Mouse (Mus musculus): ENCODE measurements around the gene Ruvbl2. TPM values are rescaled to one million over a fixed set of nuclear protein-coding genes. Genes with fewer than 3 reads are reported as not detected.

Gene Ruvbl2
- polyA plus RNA-seq, 1 experiment = 244 TPM

DNA sequence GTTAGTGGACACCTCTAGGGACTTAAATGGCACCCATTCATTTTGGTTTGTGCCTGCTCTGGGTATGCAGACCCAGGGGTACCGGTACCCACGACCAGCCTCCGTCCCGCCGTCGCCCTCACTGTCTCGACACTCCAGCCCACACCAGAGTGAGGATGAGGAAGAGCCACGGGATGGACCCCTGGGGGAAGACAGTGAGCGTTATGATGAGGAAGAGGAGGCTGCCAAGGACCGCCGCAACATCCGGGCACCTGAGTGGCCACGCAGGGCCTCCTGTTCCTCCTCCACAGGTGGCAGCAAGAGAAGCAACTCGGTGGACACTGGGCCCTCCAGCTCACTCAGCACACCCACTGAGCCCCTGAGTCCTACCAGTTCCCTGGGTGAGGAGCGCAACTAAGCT lies 17.1 kb upstream of the Ruvbl2 start:
- no peak for TF ChIP-seq GATA1 (IDR thresholded peaks at IDR 0.05; ENCODE audit: borderline replicate concordance, low read length)
- H3K4me1 ChIP-seq = peaks cover 34% of the 10 kb centered on the region
- peak overlapping the region; percentile 59 for H3K4me3 ChIP-seq (replicated peaks)

DNA sequence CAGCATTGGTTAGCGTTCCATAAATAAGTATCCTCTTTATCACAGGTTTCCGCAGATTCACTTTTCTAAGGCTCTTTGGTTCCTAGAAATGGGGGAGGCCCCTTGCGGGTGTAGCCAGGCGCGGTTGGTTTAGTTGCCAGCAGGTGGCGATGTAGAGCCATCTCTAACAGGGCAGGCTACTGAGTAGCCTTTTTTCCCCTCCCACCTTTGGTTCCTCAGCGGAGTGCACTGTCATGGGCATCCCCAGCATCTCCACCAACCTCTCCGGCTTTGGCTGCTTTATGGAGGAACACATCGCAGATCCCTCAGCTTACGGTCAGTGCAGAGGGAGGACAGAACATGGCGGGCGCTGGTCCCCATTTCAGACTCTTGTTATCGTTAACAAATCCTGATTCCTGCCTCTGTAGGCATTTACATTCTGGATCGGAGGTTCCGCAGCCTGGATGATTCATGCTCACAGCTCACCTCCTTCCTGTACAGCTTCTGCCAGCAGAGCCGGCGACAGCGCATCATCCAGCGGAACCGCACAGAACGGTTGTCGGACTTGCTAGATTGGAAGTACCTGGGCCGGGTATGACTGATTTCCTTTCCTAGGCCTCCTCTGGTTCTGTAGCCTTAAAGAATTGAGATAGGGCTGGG lies 13.6 kb upstream of the Ruvbl2 start:
- H3K9me3 ChIP-seq = no peaks in the 10 kb centered on the region
- peaks cover 78% of the 10 kb centered on the region for H3K36me3 ChIP-seq (replicated peaks; ENCODE audit: low read length)
- no peaks in the 10 kb centered on the region for H3K27me3 ChIP-seq (replicated peaks)
- H3K4me1 ChIP-seq = peaks cover 26% of the 10 kb centered on the region
- TF ChIP-seq GATA1 (IDR thresholded peaks at IDR 0.05; ENCODE audit: borderline replicate concordance, low read length) = no peak
- no peak for TF ChIP-seq FLI1 (IDR thresholded peaks at IDR 0.05; ENCODE audit: low read length)
- peak overlapping the region; percentile 70 for H3K4me3 ChIP-seq (replicated peaks)

More for the DNA sequence above, 17.1 kb upstream of the Ruvbl2 start:
- Histone ChIP-seq H3K27me3 (replicated peaks) (no peaks in the 10 kb centered on the region), H3K9me3 (no peaks in the 10 kb centered on the region), H3K36me3 (replicated peaks; ENCODE audit: low read length) (peaks cover 77% of the 10 kb centered on the region)

DNA sequence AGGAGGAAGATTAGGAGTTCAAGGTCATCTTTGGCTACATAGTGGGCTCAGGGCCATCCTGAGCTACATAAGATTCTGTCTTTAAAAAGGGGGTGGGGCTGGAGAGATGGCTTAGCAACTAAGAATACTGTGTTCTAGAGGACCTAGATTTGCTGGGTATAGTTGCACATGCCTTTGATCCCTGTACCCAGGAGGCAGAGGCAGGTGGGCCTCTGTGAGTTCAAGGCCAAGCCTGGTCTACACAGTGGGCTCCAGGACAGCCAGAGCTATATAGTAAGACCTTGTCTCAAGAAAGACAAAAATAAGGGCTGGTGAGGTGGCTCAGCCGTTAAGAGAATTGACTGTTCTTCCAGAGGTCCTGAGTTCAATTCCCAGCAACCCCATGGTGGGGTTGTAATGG lies 12.1 kb upstream of the Ruvbl2 start:
- TF ChIP-seq FLI1 (IDR thresholded peaks at IDR 0.05; ENCODE audit: low read length) (no peak), GATA1 (IDR thresholded peaks at IDR 0.05; ENCODE audit: borderline replicate concordance, low read length) (no peak)
- H3K4me1 ChIP-seq = peaks cover 19% of the 10 kb centered on the region
- H3K36me3 ChIP-seq (replicated peaks; ENCODE audit: low read length) = peaks cover 75% of the 10 kb centered on the region

DNA sequence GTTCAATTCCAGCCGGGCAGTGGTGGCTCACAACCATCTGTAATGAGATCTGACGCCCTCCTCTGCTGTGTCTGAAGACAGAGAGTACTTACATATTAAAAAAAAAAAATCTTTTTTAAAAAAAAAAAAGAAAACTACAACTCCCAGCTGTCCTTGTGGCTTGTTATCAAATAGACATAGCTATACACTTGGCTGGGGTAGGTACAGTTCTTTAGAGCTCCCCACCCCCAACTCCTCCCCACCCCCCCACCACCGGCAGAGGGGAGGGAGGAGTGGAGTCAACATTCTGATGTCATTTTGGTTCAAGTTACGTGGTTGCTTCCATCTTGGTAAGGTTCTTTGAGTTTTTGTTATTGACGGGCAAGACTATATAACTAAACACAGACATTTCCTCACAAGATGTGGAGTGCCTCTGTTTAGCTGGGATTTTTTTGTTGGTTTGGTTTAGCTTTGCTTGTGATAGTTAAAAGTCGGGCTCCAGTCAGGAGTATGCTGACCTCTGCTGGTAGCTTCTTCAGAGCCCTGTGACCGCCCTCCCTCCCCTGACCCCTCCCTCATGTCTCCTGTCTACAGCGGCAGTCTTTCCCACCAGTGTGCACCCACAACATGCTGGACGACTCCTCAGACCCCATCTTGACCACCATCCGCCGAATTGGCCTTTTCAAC lies 9.6 kb upstream of the Ruvbl2 start:
- Histone ChIP-seq H3K9me3 (no peaks in the 10 kb centered on the region), H3K36me3 (replicated peaks; ENCODE audit: low read length) (peaks cover 77% of the 10 kb centered on the region), H3K4me1 (peaks cover 15% of the 10 kb centered on the region), H3K27me3 (replicated peaks) (no peaks in the 10 kb centered on the region), H3K4me3 (replicated peaks) (no peak overlapping the region)
- TF ChIP-seq FLI1 (IDR thresholded peaks at IDR 0.05; ENCODE audit: low read length) (no peak), GATA1 (IDR thresholded peaks at IDR 0.05; ENCODE audit: borderline replicate concordance, low read length) (no peak)

More for the DNA sequence above, 12.1 kb upstream of the Ruvbl2 start:
- H3K4me3 ChIP-seq (replicated peaks) = no peak overlapping the region
- H3K9me3 ChIP-seq = no peaks in the 10 kb centered on the region
- no peaks in the 10 kb centered on the region for H3K27me3 ChIP-seq (replicated peaks)

- Histone ChIP-seq H3K4me3 (replicated peaks) (no peak overlapping the region), H3K9me3 (no peaks in the 10 kb centered on the region), H3K4me1 (peaks cover 11% of the 10 kb centered on the region), H3K27me3 (replicated peaks) (no peaks in the 10 kb centered on the region), H3K36me3 (replicated peaks; ENCODE audit: low read length) (peaks cover 75% of the 10 kb centered on the region)
- no peak for TF ChIP-seq FLI1 (IDR thresholded peaks at IDR 0.05; ENCODE audit: low read length)
- no peak for TF ChIP-seq GATA1 (IDR thresholded peaks at IDR 0.05; ENCODE audit: borderline replicate concordance, low read length)
These were observed 8.7 kb upstream of the Ruvbl2 start for GRCm38 (mm10) chr7:45446589-45446988.

DNA sequence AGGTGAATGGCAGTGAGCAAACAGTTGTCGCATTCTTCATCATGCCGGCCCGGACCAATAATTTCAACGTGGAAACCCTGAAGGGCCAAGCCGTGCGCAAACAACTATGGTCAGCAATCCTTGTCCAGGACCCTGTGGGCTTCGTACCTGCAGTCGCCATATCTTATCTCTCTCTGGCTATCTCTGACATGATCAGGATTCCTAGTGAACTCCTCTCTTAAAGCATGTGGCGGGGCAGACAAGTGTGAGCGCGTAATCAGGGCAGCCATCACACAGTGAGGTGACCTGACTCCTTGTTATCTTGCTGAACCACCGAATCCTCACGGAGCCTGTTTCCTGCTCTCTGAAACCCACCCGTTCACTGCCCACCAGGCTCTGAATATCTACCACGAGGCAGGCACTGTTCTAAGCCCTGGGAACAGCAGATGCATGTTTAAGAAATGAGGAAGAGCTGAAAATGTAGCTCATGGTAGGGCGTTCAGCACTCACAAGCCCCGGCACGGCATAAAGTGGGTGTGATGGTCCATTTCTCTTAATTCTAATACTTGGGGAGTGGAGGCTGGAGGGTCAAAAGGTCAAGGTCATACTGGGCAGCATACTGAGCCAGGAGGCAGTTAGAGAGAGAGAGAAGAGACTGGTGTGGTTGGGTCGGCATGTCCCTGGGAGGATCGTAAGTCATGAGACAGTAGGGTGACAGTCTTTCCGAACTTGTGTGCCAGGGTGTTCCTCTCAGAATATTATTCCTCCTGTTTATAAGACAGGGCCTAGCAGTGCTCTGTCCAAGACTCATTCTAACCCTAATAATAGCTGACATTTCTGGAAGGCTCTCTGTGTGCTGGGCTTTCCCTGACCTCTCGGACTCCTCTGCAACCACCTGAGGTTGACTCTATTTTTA lies 5.9 kb upstream of the Ruvbl2 start:
- H3K9me3 ChIP-seq = no peaks in the 10 kb centered on the region
- TF ChIP-seq FLI1 (IDR thresholded peaks at IDR 0.05; ENCODE audit: low read length) (no peak), GATA1 (IDR thresholded peaks at IDR 0.05; ENCODE audit: borderline replicate concordance, low read length) (no peak)
- peaks cover 4% of the 10 kb centered on the region for H3K4me1 ChIP-seq
- peaks cover 81% of the 10 kb centered on the region for H3K36me3 ChIP-seq (replicated peaks; ENCODE audit: low read length)
- H3K27me3 ChIP-seq (replicated peaks) = no peaks in the 10 kb centered on the region
- no peak overlapping the region for H3K4me3 ChIP-seq (replicated peaks)

DNA sequence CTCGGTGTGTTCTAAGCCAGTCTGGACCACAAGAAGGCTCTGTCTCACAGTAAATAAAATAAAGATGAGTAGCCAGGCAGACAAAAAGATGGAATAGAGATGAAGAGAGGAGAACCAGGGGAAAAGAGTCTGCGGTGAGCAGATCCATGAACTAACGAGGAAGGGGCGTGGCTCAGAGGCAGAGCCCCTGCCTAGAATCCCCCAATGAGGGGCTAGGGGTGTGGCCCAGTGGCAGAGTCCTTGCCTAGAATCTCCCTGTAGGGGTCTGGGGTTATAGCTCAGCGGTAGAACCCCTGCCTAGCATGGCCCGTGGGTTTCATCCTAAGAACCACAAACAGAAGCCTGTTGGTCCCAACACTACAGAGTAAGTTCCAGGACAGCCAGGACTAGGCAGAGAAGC lies 850 bp downstream of the Ruvbl2 start:
- peaks cover 61% of the 10 kb centered on the region for H3K36me3 ChIP-seq (replicated peaks; ENCODE audit: low read length)
- no peak overlapping the region for H3K4me3 ChIP-seq (replicated peaks)
- H3K9me3 ChIP-seq = no peaks in the 10 kb centered on the region
- H3K4me1 ChIP-seq = peaks cover 52% of the 10 kb centered on the region
- no peak for TF ChIP-seq FLI1 (IDR thresholded peaks at IDR 0.05; ENCODE audit: low read length)
- TF ChIP-seq GATA1 (IDR thresholded peaks at IDR 0.05; ENCODE audit: borderline replicate concordance, low read length) = no peak
- no peaks in the 10 kb centered on the region for H3K27me3 ChIP-seq (replicated peaks)

DNA sequence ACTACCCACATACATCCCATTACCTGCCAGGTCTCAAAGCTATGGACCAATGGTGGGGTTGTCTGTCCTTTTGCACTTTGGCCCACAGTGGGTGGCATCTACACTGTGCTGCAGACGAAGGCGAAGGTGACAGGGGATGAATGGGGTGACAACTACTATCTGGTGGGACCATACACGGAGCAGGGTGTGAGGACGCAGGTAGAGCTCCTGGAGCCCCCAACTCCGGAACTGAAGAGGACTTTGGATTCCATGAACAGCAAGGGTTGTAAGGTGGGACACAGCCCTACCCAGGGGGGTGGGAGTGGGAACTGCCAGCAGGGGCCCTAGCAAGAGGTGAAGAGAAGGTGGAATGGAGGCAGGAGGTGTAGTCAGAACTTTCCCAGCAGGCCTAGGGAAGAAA lies 1.5 kb downstream of the Ruvbl2 start:
- Histone ChIP-seq H3K27me3 (replicated peaks) (no peaks in the 10 kb centered on the region), H3K4me1 (peaks cover 58% of the 10 kb centered on the region), H3K4me3 (replicated peaks) (peak overlapping the region; percentile 99), H3K36me3 (replicated peaks; ENCODE audit: low read length) (peaks cover 61% of the 10 kb centered on the region), H3K9me3 (no peaks in the 10 kb centered on the region)
- TF ChIP-seq GATA1 (IDR thresholded peaks at IDR 0.05; ENCODE audit: borderline replicate concordance, low read length) = no peak
- no peak for TF ChIP-seq FLI1 (IDR thresholded peaks at IDR 0.05; ENCODE audit: low read length)

DNA sequence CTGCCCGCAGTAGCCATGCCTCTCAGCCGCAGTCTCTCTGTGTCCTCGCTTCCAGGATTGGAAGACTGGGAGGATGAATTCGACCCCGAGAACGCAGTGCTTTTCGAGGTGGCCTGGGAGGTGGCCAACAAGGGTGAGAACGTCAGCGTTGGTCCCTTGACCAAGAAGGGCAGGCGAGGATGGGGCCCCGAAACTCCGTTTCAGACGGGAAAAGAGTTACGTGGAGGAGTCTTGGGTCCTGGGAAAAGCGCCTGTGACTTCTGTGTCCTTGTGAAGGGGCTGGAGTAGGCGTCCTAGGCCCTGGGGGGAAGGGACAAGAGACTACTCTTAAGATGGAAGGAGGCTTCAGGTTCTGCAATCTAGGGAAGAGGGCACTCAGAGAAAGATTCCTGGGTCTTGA lies 2.9 kb downstream of the Ruvbl2 start:
- TF ChIP-seq GATA1 (IDR thresholded peaks at IDR 0.05; ENCODE audit: borderline replicate concordance, low read length) = no peak
- TF ChIP-seq FLI1 (IDR thresholded peaks at IDR 0.05; ENCODE audit: low read length) = no peak
- peaks cover 71% of the 10 kb centered on the region for H3K4me1 ChIP-seq
- H3K9me3 ChIP-seq = no peaks in the 10 kb centered on the region
- peaks cover 64% of the 10 kb centered on the region for H3K36me3 ChIP-seq (replicated peaks; ENCODE audit: low read length)
- no peaks in the 10 kb centered on the region for H3K27me3 ChIP-seq (replicated peaks)
- peak overlapping the region; percentile 99 for H3K4me3 ChIP-seq (replicated peaks)

Measured in megakaryocyte, embryonic 14.5 days (primary cell).